Mouse (Mus musculus): ENCODE results near the gene Itga6. TPM values are rescaled to one million over a fixed set of nuclear protein-coding genes. Genes with fewer than 3 reads are reported as not detected.
"Not testable (repeated sequence)": the region's sequence is repeated elsewhere in the genome, so short reads cannot be mapped to it uniquely, and the experiment has no call there.

The Itga6 gene
- polyA plus RNA-seq, 1 experiment from 2014 or later = 31.1 TPM

DNA sequence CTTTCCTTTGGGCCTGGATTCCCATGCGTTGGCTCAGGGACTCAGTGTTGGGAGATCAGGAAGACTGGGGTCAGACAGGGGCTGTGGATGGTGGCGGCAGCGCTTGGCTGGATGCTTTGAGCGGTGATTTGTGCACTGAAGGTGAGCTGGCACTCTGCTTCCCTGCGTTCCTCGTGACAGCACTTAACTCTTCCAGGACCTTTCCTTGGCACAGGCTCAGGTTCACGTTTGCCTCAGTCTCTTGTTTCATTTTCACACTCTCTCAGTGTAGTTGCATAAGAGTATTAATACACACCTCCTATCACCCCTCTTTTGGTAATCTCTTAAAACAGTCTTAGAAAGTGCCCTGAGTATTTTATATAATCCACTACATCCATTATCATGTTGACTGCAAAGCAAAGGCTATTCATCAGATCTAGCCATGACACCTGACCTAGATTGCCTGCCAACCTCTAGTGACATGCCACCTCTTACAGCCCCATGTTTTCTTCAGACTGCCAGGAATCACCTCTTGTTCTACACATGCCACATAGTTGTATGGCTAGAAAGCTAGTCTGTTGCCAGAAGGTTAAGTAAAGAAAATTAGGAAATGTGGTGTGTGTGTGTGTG, 147.4 kb downstream of the Itga6 start:
- Histone ChIP-seq H3K4me3 (no peak overlapping the region), H3K9ac (no peak overlapping the region), H3K27me3 (no peaks in the 10 kb centered on the region), H3K36me3 (ENCODE audit: poor library complexity, severe bottlenecking) (peaks cover 19% of the 10 kb centered on the region), H3K4me1 (no peaks in the 10 kb centered on the region), H3K4me2 (no peak overlapping the region), H3K27ac (no peak overlapping the region), H3K9me3 (replicated peaks) (no peaks in the 10 kb centered on the region)
- ATAC-seq = no peak
- 97% methylated on average over 7 of the region's 7 CpGs for WGBS

DNA sequence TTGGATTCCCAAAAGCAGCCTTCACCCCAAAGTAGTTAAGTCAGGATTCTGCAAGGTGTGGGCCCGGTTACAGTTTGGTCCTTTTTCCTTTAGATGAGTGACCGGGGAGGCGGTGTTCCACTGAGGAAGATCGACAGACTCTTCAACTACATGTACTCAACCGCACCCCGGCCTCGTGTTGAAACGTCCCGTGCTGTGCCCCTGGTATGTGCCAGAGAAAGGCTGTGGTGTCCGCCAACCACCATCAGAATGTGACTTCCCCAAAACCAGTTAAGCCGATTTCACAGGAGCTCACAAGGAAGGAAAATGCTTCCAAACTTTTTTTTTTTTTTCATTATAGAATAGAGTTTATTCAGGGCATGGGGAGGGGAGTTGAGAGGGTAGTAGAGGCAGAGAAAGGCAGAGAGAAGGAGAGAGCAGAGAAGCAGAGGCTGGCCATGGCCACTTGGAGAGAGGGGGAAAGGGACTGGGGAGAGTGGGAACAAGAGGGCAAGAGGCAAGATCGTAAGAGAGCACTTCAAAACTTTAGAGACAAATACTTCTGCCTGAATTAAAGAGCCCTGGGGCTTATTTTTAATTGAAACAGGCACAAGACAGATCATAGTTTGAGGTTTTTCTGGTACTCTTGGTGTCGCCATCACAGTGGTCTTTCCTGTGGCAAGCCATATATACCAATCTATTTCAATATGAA, 150.3 kb downstream of the Itga6 start:
- Histone ChIP-seq H3K27ac (no peak overlapping the region), H3K4me1 (no peaks in the 10 kb centered on the region), H3K9ac (no peak overlapping the region), H3K4me2 (no peak overlapping the region), H3K36me3 (ENCODE audit: poor library complexity, severe bottlenecking) (peaks cover 19% of the 10 kb centered on the region), H3K4me3 (no peak overlapping the region), H3K27me3 (no peaks in the 10 kb centered on the region), H3K9me3 (replicated peaks) (no peaks in the 10 kb centered on the region)
- no peak for ATAC-seq
- WGBS = 93% methylated on average over 13 of the region's 13 CpGs

DNA sequence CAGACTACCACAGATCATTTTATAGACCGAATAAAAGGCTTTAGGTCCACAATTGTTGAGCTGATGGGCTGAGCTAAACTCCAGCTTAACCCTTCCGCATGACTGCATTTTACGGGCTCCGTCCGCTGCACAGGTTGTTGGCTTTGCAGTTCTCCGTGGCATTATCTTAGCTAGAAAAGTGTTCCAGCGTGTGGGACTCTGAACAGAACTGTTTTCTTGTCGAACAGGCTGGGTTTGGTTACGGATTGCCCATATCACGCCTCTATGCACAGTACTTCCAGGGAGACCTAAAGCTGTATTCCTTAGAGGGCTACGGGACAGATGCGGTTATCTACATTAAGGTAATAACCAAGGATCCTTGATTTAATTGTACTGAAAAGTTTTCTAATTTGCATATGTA, 152.0 kb downstream of the Itga6 start:
- H3K4me2 ChIP-seq = no peak overlapping the region
- no peak overlapping the region for H3K9ac ChIP-seq
- no peak overlapping the region for H3K4me3 ChIP-seq
- ATAC-seq = no peak
- peaks cover 20% of the 10 kb centered on the region for H3K36me3 ChIP-seq (ENCODE audit: poor library complexity, severe bottlenecking)
- WGBS = 50% methylated on average over 12 of the region's 12 CpGs
- H3K4me1 ChIP-seq = no peaks in the 10 kb centered on the region
- H3K27me3 ChIP-seq = no peaks in the 10 kb centered on the region
- no peak overlapping the region for H3K27ac ChIP-seq
- no peaks in the 10 kb centered on the region for H3K9me3 ChIP-seq (replicated peaks)

DNA sequence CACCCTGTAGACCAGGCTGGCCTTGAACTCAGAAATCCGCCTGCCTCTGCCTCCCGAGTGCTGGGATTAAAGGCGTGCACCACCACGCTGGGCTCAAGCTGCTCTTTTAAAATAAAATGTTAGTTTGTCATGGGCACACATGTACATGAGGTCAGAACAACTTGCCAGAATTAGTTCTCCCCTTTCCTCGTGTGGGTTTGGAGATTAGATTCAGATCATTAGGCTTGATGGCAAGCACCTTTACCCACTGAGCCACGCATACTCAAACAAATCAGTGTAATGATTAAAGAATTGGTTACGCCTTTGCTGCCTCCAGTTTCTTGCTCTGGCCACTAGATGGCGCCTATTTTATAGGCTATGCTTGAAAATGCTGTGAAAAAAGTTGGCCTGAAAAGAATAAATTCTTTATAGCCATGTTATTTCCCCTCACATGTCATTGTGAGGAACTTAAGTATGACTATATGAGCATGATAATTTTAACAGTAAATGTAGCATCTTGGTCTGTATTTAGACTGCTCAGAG, 153.0 kb downstream of the Itga6 start:
- Histone ChIP-seq H3K27ac (no peak overlapping the region), H3K4me3 (no peak overlapping the region), H3K9me3 (replicated peaks) (no peaks in the 10 kb centered on the region), H3K4me2 (no peak overlapping the region), H3K27me3 (no peaks in the 10 kb centered on the region), H3K36me3 (ENCODE audit: poor library complexity, severe bottlenecking) (peaks cover 11% of the 10 kb centered on the region), H3K9ac (no peak overlapping the region), H3K4me1 (no peaks in the 10 kb centered on the region)
- no peak for ATAC-seq
- WGBS = 59% methylated on average over 8 of the region's 8 CpGs

DNA sequence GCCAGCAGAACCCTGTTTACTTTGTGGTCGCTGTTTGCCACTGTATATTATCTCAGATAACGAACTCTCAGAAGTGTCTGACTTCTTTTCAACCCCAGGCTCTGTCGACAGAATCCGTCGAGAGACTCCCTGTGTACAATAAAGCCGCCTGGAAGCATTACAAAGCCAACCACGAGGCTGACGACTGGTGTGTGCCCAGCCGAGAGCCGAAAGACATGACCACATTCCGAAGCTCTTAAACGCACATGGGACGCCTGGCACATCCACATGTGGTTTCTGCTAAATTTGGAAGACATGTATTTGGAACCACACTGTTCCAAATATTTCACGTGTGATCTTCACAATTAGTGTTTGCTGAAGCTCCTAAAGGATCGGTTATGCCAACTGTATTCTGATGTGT, 154.5 kb downstream of the Itga6 start:
- Histone ChIP-seq H3K27me3 (no peaks in the 10 kb centered on the region), H3K9me3 (replicated peaks) (no peaks in the 10 kb centered on the region), H3K4me1 (no peaks in the 10 kb centered on the region), H3K4me2 (no peak overlapping the region), H3K27ac (no peak overlapping the region), H3K36me3 (ENCODE audit: poor library complexity, severe bottlenecking) (peaks cover 9% of the 10 kb centered on the region), H3K9ac (no peak overlapping the region), H3K4me3 (no peak overlapping the region)
- ATAC-seq = no peak
- 74% methylated on average over 15 of the region's 15 CpGs for WGBS

DNA sequence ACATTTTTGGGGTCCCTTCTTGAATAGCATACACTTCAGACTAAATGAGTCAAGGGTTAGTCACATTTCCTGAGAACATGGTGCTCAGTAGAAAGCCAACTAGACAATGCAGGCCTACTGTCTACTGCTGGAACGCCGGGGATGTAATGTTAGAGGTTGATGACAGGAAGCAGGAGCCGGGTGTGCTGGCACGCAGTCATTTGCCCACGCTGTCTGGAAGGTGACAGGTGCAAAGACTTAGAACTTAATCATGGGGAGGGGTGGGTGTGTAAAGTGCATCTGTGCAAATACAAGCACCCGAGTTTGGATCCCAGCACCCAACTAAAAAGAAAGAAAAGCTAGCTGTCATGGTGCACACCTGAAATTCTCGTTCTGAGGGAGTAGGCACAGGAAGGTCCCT, 159.7 kb downstream of the Itga6 start:
- ATAC-seq = no peak
- Histone ChIP-seq H3K9me3 (replicated peaks) (no peaks in the 10 kb centered on the region), H3K27me3 (no peaks in the 10 kb centered on the region), H3K4me1 (no peaks in the 10 kb centered on the region), H3K27ac (no peak overlapping the region), H3K4me3 (no peak overlapping the region), H3K4me2 (no peak overlapping the region), H3K36me3 (ENCODE audit: poor library complexity, severe bottlenecking) (peaks cover 8% of the 10 kb centered on the region), H3K9ac (no peak overlapping the region)
- WGBS = 92% methylated on average over 7 of the region's 7 CpGs

DNA sequence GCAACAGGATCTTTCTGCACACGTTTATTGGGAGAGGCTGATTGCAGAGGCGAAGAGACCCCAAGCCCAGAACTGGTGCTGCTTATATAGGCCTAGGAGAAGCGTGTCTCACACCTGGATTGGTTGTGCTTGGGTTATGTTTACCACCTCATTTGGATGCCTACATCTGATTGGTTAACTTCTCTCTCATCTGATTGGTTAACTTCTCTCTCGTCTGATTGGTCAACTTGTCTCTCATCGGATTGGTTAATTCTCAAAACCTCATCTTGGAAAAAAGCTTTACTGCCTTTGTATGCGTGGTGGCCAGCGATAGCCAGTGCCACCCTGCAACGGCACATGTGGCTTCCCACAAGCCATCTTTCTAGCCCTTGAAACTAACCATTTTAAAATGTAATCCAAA, 160.9 kb downstream of the Itga6 start:
- H3K27me3 ChIP-seq; H3K4me2 ChIP-seq; H3K9ac ChIP-seq; H3K36me3 ChIP-seq (ENCODE audit: poor library complexity, severe bottlenecking); ATAC-seq; H3K9me3 ChIP-seq (replicated peaks); H3K4me3 ChIP-seq; H3K27ac ChIP-seq; H3K4me1 ChIP-seq: not testable (repeated sequence)
- WGBS = 90% methylated on average over 8 of the region's 8 CpGs

Other genes with a start within 250 kb of the Itga6 start
- gene Dlx1, start 217.5 kb upstream of the Itga6 start, polyA plus RNA-seq (2015; fragmentation: Nextera tagmentation; extraction: Ambion mirVana) = 278 and 287 TPM in 2 replicates
- gene Dlx2, start 198.9 kb upstream of the Itga6 start, polyA plus RNA-seq (2015; fragmentation: Nextera tagmentation; extraction: Ambion mirVana) = 71.0 and 83.2 TPM in 2 replicates
- gene Pdk1, start 127.6 kb downstream of the Itga6 start, polyA plus RNA-seq (2015; fragmentation: Nextera tagmentation; extraction: Ambion mirVana) = 17.0 and 19.0 TPM in 2 replicates
- gene Rapgef4, start 235.6 kb downstream of the Itga6 start, polyA plus RNA-seq (2015; fragmentation: Nextera tagmentation; extraction: Ambion mirVana) = 5.9 and 8.2 TPM in 2 replicates